Comparison of ENCODE assay signal across 22 mouse cellular contexts in the genomic region with DNA sequence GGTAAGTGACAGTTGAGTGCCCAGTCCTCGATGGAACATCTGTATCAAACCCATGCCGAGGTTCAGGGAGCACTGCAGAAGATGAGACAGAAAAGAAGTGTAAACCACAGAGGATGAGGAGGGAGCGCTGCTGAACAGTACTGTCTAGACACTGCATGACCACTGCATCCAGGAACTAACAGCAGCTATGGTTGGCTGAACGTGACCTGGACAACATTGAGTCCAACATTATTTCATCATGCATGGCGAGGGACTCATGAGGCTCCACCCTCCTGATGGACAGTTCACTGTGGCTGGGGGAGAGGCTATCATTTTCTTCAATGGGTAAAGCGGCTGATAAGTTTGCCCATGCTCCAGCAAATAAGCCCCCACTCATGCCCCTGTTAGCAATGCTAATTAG.
DNase-seq lines count a peak whose midpoint lies in the region; ATAC-seq lines count a peak whose summit lies in the region.
"Had no signal": no experiment of that assay in that cellular context is flagged by ENCODE, and none has a peak within 500 bp of the region (broad histone marks: within the 10 kb centered on the region; RNA-seq: fewer than 3 reads in every experiment).

No protein-coding gene starts in this region.

- no peak overlapping the region for H3K9ac ChIP-seq in kidney, embryonic 16.5 days (replicated peaks; ENCODE audit: low read length)
- H3K9ac ChIP-seq in kidney, embryonic 15.5 days = no peak overlapping the region
- H3K9ac ChIP-seq: embryonic facial prominence, embryonic 12.5 days; forebrain, embryonic 12.5 days; forebrain, embryonic 15.5 days; hindbrain, embryonic 12.5 days; hindbrain, embryonic 15.5 days had no signal

- ATAC-seq in kidney, embryonic 16.5 days (ENCODE audit: low FRiP score, low TSS enrichment) = peak; percentile 19; the same call in 1 of the 2 replicates
- no peak for ATAC-seq in kidney, embryonic 15.5 days (replicated peaks; ENCODE audit: low FRiP score)
- ATAC-seq in megakaryocyte, adult 5-6 weeks (ENCODE audit: poor library complexity, severe bottlenecking) = no peak
- ATAC-seq: forebrain, embryonic 15.5 days had no signal

- no peaks in the 10 kb centered on the region for H3K27me3 ChIP-seq in kidney, embryonic 16.5 days (ENCODE audit: insufficient read depth, low read length)
- no peaks in the 10 kb centered on the region for H3K27me3 ChIP-seq in kidney, embryonic 15.5 days
- no peaks in the 10 kb centered on the region for H3K27me3 ChIP-seq in megakaryocyte, embryonic 14.5 days (replicated peaks)
- H3K27me3 ChIP-seq: embryonic facial prominence, embryonic 12.5 days; forebrain, embryonic 12.5 days; forebrain, embryonic 15.5 days; hindbrain, embryonic 12.5 days; hindbrain, embryonic 15.5 days had no signal

- H3K27ac ChIP-seq in kidney, embryonic 16.5 days (ENCODE audit: low read length) = no peak overlapping the region
- no peak overlapping the region for H3K27ac ChIP-seq in kidney, embryonic 15.5 days
- H3K27ac ChIP-seq in brown adipose tissue, adult 24 weeks (replicated peaks; ENCODE audit: low read depth, low read length) = peak overlapping the region; percentile 42; the same call in 1 of the 2 replicates
- H3K27ac ChIP-seq: embryonic facial prominence, embryonic 12.5 days; forebrain, embryonic 12.5 days; forebrain, embryonic 15.5 days; heart, adult 2 months; hindbrain, embryonic 12.5 days; hindbrain, embryonic 15.5 days had no signal

- no peak overlapping the region for H3K4me3 ChIP-seq in kidney, embryonic 16.5 days (ENCODE audit: low read length)
- H3K4me3 ChIP-seq in kidney, embryonic 15.5 days (replicated peaks) = no peak overlapping the region
- peak overlapping the region; percentile 21 for H3K4me3 ChIP-seq in megakaryocyte, embryonic 14.5 days (replicated peaks)
- no peak overlapping the region for H3K4me3 ChIP-seq in brown adipose tissue, adult 24 weeks (ENCODE audit: insufficient read depth, low read depth, low read length)
- H3K4me3 ChIP-seq: embryonic facial prominence, embryonic 12.5 days; erythroblast, embryonic 14.5 days; forebrain, embryonic 12.5 days; forebrain, embryonic 15.5 days; heart, adult 2 months; hindbrain, embryonic 12.5 days; hindbrain, embryonic 15.5 days had no signal

- WGBS in kidney, embryonic 16.5 days = 79% methylated on average over 6 of the region's 6 CpGs
- WGBS in kidney, embryonic 15.5 days = 79% methylated on average over 6 of the region's 6 CpGs

- no peak overlapping the region for H3K4me2 ChIP-seq in kidney, embryonic 16.5 days (replicated peaks; ENCODE audit: low read depth, low read length)
- H3K4me2 ChIP-seq in kidney, embryonic 15.5 days = no peak overlapping the region
- H3K4me2 ChIP-seq: embryonic facial prominence, embryonic 12.5 days; forebrain, embryonic 12.5 days; forebrain, embryonic 15.5 days; heart, embryonic 11.5 days; hindbrain, embryonic 12.5 days; hindbrain, embryonic 15.5 days had no signal

- H3K4me1 ChIP-seq in kidney, embryonic 16.5 days (ENCODE audit: insufficient read depth, low read length) = peaks cover 2% of the 10 kb centered on the region; the same call in 1 of the 2 replicates
- H3K4me1 ChIP-seq in kidney, embryonic 15.5 days = no peaks in the 10 kb centered on the region
- no peaks in the 10 kb centered on the region for H3K4me1 ChIP-seq in megakaryocyte, embryonic 14.5 days
- peaks cover 5% of the 10 kb centered on the region; the same call in 1 of the 2 replicates for H3K4me1 ChIP-seq in brown adipose tissue, adult 24 weeks (ENCODE audit: control insufficient read depth, insufficient read depth, insufficient read length, low read length)
- H3K4me1 ChIP-seq: embryonic facial prominence, embryonic 12.5 days; forebrain, embryonic 12.5 days; forebrain, embryonic 15.5 days; hindbrain, embryonic 12.5 days; hindbrain, embryonic 15.5 days had no signal

- H3K36me3 ChIP-seq in kidney, embryonic 16.5 days (ENCODE audit: insufficient read depth, low read length) = no peaks in the 10 kb centered on the region
- H3K36me3 ChIP-seq in kidney, embryonic 15.5 days = no peaks in the 10 kb centered on the region
- no peaks in the 10 kb centered on the region for H3K36me3 ChIP-seq in megakaryocyte, embryonic 14.5 days (replicated peaks; ENCODE audit: low read length)
- H3K36me3 ChIP-seq: embryonic facial prominence, embryonic 12.5 days; forebrain, embryonic 12.5 days; forebrain, embryonic 15.5 days; hindbrain, embryonic 12.5 days; hindbrain, embryonic 15.5 days had no signal

- no peaks in the 10 kb centered on the region for H3K9me3 ChIP-seq in kidney, embryonic 16.5 days (ENCODE audit: low read length)
- H3K9me3 ChIP-seq in kidney, embryonic 15.5 days (replicated peaks) = no peaks in the 10 kb centered on the region
- 0 out of 2 replicates have a peak, but pooled peaks cover 2% of the 10 kb centered on the region for H3K9me3 ChIP-seq in megakaryocyte, embryonic 14.5 days
- H3K9me3 ChIP-seq: embryonic facial prominence, embryonic 12.5 days; forebrain, embryonic 12.5 days; forebrain, embryonic 15.5 days; hindbrain, embryonic 12.5 days; hindbrain, embryonic 15.5 days had no signal

- peak; percentile 67 for DNase-seq in heart, adult 11 months
- DNase-seq in heart, adult 8-10 months (ENCODE audit: low spot score) = no peak
- no peak for DNase-seq in layer of hippocampus, adult 9-11 months
- DNase-seq: adrenal gland, postnatal 25 days; B cell, adult 2 months; cerebellum, adult 18-20 months; cerebellum, adult 9-10 months; cerebellum, postnatal 14 days; gastrocnemius, postnatal 25 days; heart, adult 2 months had no signal
